Mouse (Mus musculus) midbrain, postnatal 0 days (tissue): ENCODE measurements around the gene Sox5. TPM values are rescaled to one million over a fixed set of nuclear protein-coding genes. Genes with fewer than 3 reads are reported as not detected.

ENCODE experiments used
- ATAC-seq: fragments of 200-750 bp; cut with Nextera tagmentation; 2 replicates; pipeline ENCODE4 v1.8.0; 2017; ENCODE audit warnings: moderate number of reproducible peaks, mild to moderate bottlenecking, moderate TSS enrichment, moderate library complexity; ENCODE audit not compliant: low FRiP score
- DNase-seq: peaks from one replicate; pipeline ENCODE4 v3.0.0-alpha.2; 2015; ENCODE audit warnings: low spot score
- H3K27ac ChIP-seq: fragments of 300-500 bp; sonication (generic); 2 replicates; pipeline ENCODE4 v1.5.1; 2014; ENCODE audit warnings: low read depth, mild to moderate bottlenecking, low read length, mixed read lengths
- H3K27me3 ChIP-seq: fragments of 300-500 bp; sonication (generic); 2 replicates; pipeline ENCODE4 v1.6.1; 2014; ENCODE audit warnings: low read length, control low read depth, mixed read lengths; ENCODE audit not compliant: insufficient read depth
- H3K36me3 ChIP-seq: fragments of 300-500 bp; sonication (generic); 2 replicates; pipeline ENCODE4 v1.6.1; 2014; ENCODE audit warnings: low read length, control low read depth, mixed read lengths; ENCODE audit not compliant: insufficient read depth
- H3K4me1 ChIP-seq: fragments of 300-500 bp; sonication (generic); 2 replicates; pipeline ENCODE4 v1.6.1; 2014; ENCODE audit warnings: mild to moderate bottlenecking, control low read depth, antibody characterized with exemption, low read length, mixed read lengths; ENCODE audit not compliant: insufficient read depth
- H3K4me2 ChIP-seq: fragments of 300-500 bp; sonication (generic); 2 replicates; pipeline ENCODE4 v1.6.1; 2014; ENCODE audit warnings: low read depth, mild to moderate bottlenecking, low read length, mixed read lengths; ENCODE audit not compliant: poor library complexity, severe bottlenecking
- H3K4me3 ChIP-seq: fragments of 300-500 bp; sonication (generic); 2 replicates; pipeline ENCODE4 v1.5.1; 2014; ENCODE audit warnings: low read depth, mild to moderate bottlenecking, low read length, moderate library complexity
- H3K9ac ChIP-seq: fragments of 300-500 bp; sonication (generic); replicated peaks from 2 replicates; pipeline ENCODE4 v1.6.1; 2014; ENCODE audit warnings: mild to moderate bottlenecking, low read length, moderate library complexity, mixed read lengths; ENCODE audit not compliant: poor library complexity, severe bottlenecking
- H3K9me3 ChIP-seq: fragments of 300-500 bp; sonication (generic); 2 replicates; pipeline ENCODE4 v1.6.1; 2016; ENCODE audit warnings: low read length, control low read depth
- CTCF ChIP-seq: IDR thresholded peaks from 2 replicates; pipeline ENCODE4 v1.5.1; 2016; ENCODE audit warnings: antibody characterized with exemption, mild to moderate bottlenecking
- WGBS: fragments of 180-500 bp; shearing (Covaris S2); extraction: QIAGEN DNeasy Blood & Tissue Kit; methylation state at CpG from one replicate; pipeline ENCODE4 v1.1.7; 2014; 5-methylcytosine and 5-hydroxymethylcytosine counted together
- polyA plus RNA-seq: library from polyadenylated mRNA; unstranded; fragments of >200 nt; fragmentation: Nextera tagmentation; extraction: Ambion mirVana; gene quantifications from 2 replicates; pipeline ENCODE4 v1.2.1, GENCODE M21; 2015
- total RNA-seq: library from RNA; depleted of rRNA; stranded (reverse); fragments of >200 nt; gene quantifications from 2 replicates; pipeline ENCODE4 v1.2.3, GENCODE M21; 2014

Sox5 gene
- total and polyA plus RNA-seq, 2 experiments from 2014 or later: 11.3 to 25.0 TPM

- no peak overlapping the region for H3K4me2 ChIP-seq
- 53% methylated on average over 8 of the region's 8 CpGs for WGBS
- ATAC-seq: no peak
These were observed 615.1 kb downstream of the Sox5 start for GRCm38 (mm10) chr6:144166651-144167050.

GRCm38 (mm10) chr6:144166104-144166503 lies 615.7 kb downstream of the Sox5 start:
- Histone ChIP-seq H3K9me3 (no peaks in the 10 kb centered on the region), H3K9ac (no peak overlapping the region), H3K4me1 (0 out of 2 replicates have a peak, but pooled peaks cover 4% of the 10 kb centered on the region), H3K36me3 (no peaks in the 10 kb centered on the region), H3K27ac (no peak overlapping the region), H3K4me3 (no peak overlapping the region), H3K4me2 (no peak overlapping the region), H3K27me3 (no peaks in the 10 kb centered on the region)
- no peak for ATAC-seq
- 8% methylated on average over 8 of the region's 8 CpGs for WGBS
- DNase-seq: peak; percentile 57
- no peak for TF ChIP-seq CTCF

More at GRCm38 (mm10) chr6:144166651-144167050, 615.1 kb downstream of the Sox5 start:
- no peak for DNase-seq
- H3K4me1 ChIP-seq: 0 out of 2 replicates have a peak, but pooled peaks cover 4% of the 10 kb centered on the region
- H3K36me3 ChIP-seq: no peaks in the 10 kb centered on the region
- no peak for TF ChIP-seq CTCF
- no peaks in the 10 kb centered on the region for H3K9me3 ChIP-seq
- no peak overlapping the region for H3K9ac ChIP-seq
- H3K27ac ChIP-seq: no peak overlapping the region
- H3K4me3 ChIP-seq: no peak overlapping the region
- no peaks in the 10 kb centered on the region for H3K27me3 ChIP-seq

GRCm38 (mm10) chr6:144163501-144163900 lies 618.3 kb downstream of the Sox5 start:
- TF ChIP-seq CTCF: no peak
- Histone ChIP-seq H3K9ac (no peak overlapping the region), H3K36me3 (no peaks in the 10 kb centered on the region), H3K4me2 (no peak overlapping the region), H3K4me3 (no peak overlapping the region), H3K27me3 (no peaks in the 10 kb centered on the region), H3K9me3 (no peaks in the 10 kb centered on the region), H3K4me1 (0 out of 2 replicates have a peak, but pooled peaks cover 4% of the 10 kb centered on the region), H3K27ac (no peak overlapping the region)
- DNase-seq (no peak), ATAC-seq (no peak)
- WGBS: 86% methylated on average over 9 of the region's 9 CpGs

GRCm38 (mm10) chr6:144158637-144159036 lies 623.1 kb downstream of the Sox5 start:
- Histone ChIP-seq H3K27me3 (no peaks in the 10 kb centered on the region), H3K9me3 (no peaks in the 10 kb centered on the region), H3K4me2 (no peak overlapping the region), H3K27ac (no peak overlapping the region), H3K4me1 (no peaks in the 10 kb centered on the region), H3K36me3 (no peaks in the 10 kb centered on the region), H3K9ac (no peak overlapping the region), H3K4me3 (no peak overlapping the region)
- no peak for TF ChIP-seq CTCF
- no peak for ATAC-seq
- WGBS: 97% methylated on average over 12 of the region's 12 CpGs
- DNase-seq: no peak

- WGBS: 16% methylated on average over 9 of the region's 9 CpGs
These were observed 626.8 kb downstream of the Sox5 start for GRCm38 (mm10) chr6:144154892-144155424.

GRCm38 (mm10) chr6:144151957-144152356 lies 629.8 kb downstream of the Sox5 start:
- Histone ChIP-seq H3K4me2 (no peak overlapping the region), H3K9ac (no peak overlapping the region), H3K27me3 (no peaks in the 10 kb centered on the region), H3K4me1 (no peaks in the 10 kb centered on the region), H3K9me3 (no peaks in the 10 kb centered on the region), H3K27ac (no peak overlapping the region), H3K4me3 (no peak overlapping the region), H3K36me3 (no peaks in the 10 kb centered on the region)
- ATAC-seq (no peak), DNase-seq (no peak)
- no peak for TF ChIP-seq CTCF
- 58% methylated on average over 3 of the region's 3 CpGs for WGBS

More at GRCm38 (mm10) chr6:144154892-144155424, 626.8 kb downstream of the Sox5 start:
- Histone ChIP-seq H3K9me3 (no peaks in the 10 kb centered on the region), H3K4me3 (no peak overlapping the region), H3K4me2 (no peak overlapping the region; the same call in 1 of the 2 replicates), H3K4me1 (no peaks in the 10 kb centered on the region), H3K27ac (peak overlapping the region; percentile 6; the same call in 1 of the 2 replicates), H3K27me3 (no peaks in the 10 kb centered on the region), H3K9ac (no peak overlapping the region), H3K36me3 (no peaks in the 10 kb centered on the region)
- no peak for TF ChIP-seq CTCF
- ATAC-seq (peak; percentile 73; the same call in 1 of the 2 replicates), DNase-seq (peak; percentile 61)
